Comparison of ENCODE assay signal across 8 mouse cellular contexts in genomic region chr12:87146966-87147365, GRCm38 (mm10). TPM values are rescaled to one million over a fixed set of nuclear protein-coding genes. Genes with fewer than 3 reads are reported as not detected.
A peak's percentile ranks its signal among the peaks of the same experiment; 100 is the strongest.
DNase-seq lines count a peak whose midpoint lies in the region; ATAC-seq lines count a peak whose summit lies in the region.

TSS of gene Gstz1 (plus strand) at chr12:87147165.

- peak within 1 kb of the TSS; percentile 76 for H3K4me2 ChIP-seq in forebrain, embryonic 14.5 days (ENCODE audit: low read length)
- peak within 1 kb of the TSS; percentile 74 for H3K4me2 ChIP-seq in neural tube, embryonic 15.5 days

- intact Hi-C loops in heart, postnatal 14 days (cut with DNase I): loop anchor here (5.0 kb wide), 2 partner anchors 50 to 120 kb away; partner anchors contain the start of genes Ahsa1, Samd15 and Vipas39

- H3K4me3 ChIP-seq in forebrain, embryonic 14.5 days (ENCODE audit: low read depth, low read length): peak within 1 kb of the TSS; percentile 82
- peak within 1 kb of the TSS; percentile 100 for H3K4me3 ChIP-seq in neural tube, embryonic 15.5 days (replicated peaks)

- H3K27me3 ChIP-seq in forebrain, embryonic 14.5 days (replicated peaks; ENCODE audit: control insufficient read depth, insufficient read depth, low read length): no peaks in the 10 kb centered on the region
- no peaks in the 10 kb centered on the region for H3K27me3 ChIP-seq in neural tube, embryonic 15.5 days (replicated peaks)

- H3K4me1 ChIP-seq in forebrain, embryonic 14.5 days (ENCODE audit: control insufficient read depth, insufficient read depth, low read length): peaks cover 5% of the 10 kb centered on the region; the same call in 1 of the 2 replicates
- H3K4me1 ChIP-seq in neural tube, embryonic 15.5 days: peaks cover 26% of the 10 kb centered on the region

- under 1% methylated on average over 27 of the region's 27 CpGs for WGBS in forebrain, embryonic 14.5 days
- under 1% methylated on average over 27 of the region's 27 CpGs for WGBS in neural tube, embryonic 15.5 days

- peak; percentile 90 for DNase-seq in ES-CJ7 (ENCODE audit: low read depth, low spot score)
- peak; percentile 78 for DNase-seq in cerebellum, adult 11 months
- peak; percentile 94 for DNase-seq in forebrain, embryonic 14.5 days (ENCODE audit: low spot score)
- DNase-seq in heart, postnatal 14 days: peak; percentile 82 to 88
- DNase-seq in layer of hippocampus, adult 11-12 months (ENCODE audit: low spot score): peak; percentile 90
- peak; percentile 94 for DNase-seq in lung, adult 18-20 months
- peak; percentile 85 to 89 for DNase-seq in thymus, adult 18-20 months

- H3K36me3 ChIP-seq in forebrain, embryonic 14.5 days (ENCODE audit: control insufficient read depth, insufficient read depth, low read length): no peaks in the 10 kb centered on the region
- peaks cover 8% of the 10 kb centered on the region; the same call in 1 of the 2 replicates for H3K36me3 ChIP-seq in neural tube, embryonic 15.5 days

- H3K9ac ChIP-seq in forebrain, embryonic 14.5 days (ENCODE audit: low read length): peak within 1 kb of the TSS; percentile 82
- H3K9ac ChIP-seq in neural tube, embryonic 15.5 days (replicated peaks): peak within 1 kb of the TSS; percentile 78

- H3K27ac ChIP-seq in forebrain, embryonic 14.5 days (ENCODE audit: low read depth, low read length): peak within 1 kb of the TSS; percentile 97
- peak within 1 kb of the TSS; percentile 100 for H3K27ac ChIP-seq in neural tube, embryonic 15.5 days (replicated peaks)

- H3K9me3 ChIP-seq in forebrain, embryonic 14.5 days (replicated peaks; ENCODE audit: control insufficient read depth, low read length): peaks cover 5% of the 10 kb centered on the region; the same call in 1 of the 2 replicates
- no peaks in the 10 kb centered on the region for H3K9me3 ChIP-seq in neural tube, embryonic 15.5 days (replicated peaks)

- ATAC-seq in forebrain, embryonic 14.5 days: peak; percentile 87
- ATAC-seq in neural tube, embryonic 15.5 days (ENCODE audit: low FRiP score): peak; percentile 92

RNA-seq across cellular contexts. Expression of gene Gstz1, which starts in this region (rescaled TPM):
- 31.4 and 33.8 TPM in 2 replicates for polyA plus RNA-seq in forebrain, embryonic 14.5 days (2014; fragmentation: Nextera tagmentation; extraction: Ambion mirVana)
- total RNA-seq in heart, postnatal 14 days (2021): 10 to 100 TPM; 48.1 to 53.0 TPM
- polyA plus RNA-seq in neural tube, embryonic 15.5 days (2015; fragmentation: Nextera tagmentation; extraction: Ambion mirVana): 25.1 and 28.4 TPM in 2 replicates

Comparison
In these comparisons a context has a peak if more than half of its experiments do, and no peak if none do; other contexts are left out.
1. Peak in every context shown above with its lines: DNase-seq, ATAC-seq, H3K4me3 ChIP-seq and H3K27ac ChIP-seq.